Mouse (Mus musculus): ENCODE measurements at regions not wholly inside any gene's neighbourhood (a gene's known extent, or its start where the extent isn't known, plus 50 kb on each side); places are given as distances from the start of the nearest gene placed in this dataset.
"Not testable (repeated sequence)": the region's sequence is repeated elsewhere in the genome, so short reads cannot be mapped to it uniquely, and the experiment has no call there.

DNA sequence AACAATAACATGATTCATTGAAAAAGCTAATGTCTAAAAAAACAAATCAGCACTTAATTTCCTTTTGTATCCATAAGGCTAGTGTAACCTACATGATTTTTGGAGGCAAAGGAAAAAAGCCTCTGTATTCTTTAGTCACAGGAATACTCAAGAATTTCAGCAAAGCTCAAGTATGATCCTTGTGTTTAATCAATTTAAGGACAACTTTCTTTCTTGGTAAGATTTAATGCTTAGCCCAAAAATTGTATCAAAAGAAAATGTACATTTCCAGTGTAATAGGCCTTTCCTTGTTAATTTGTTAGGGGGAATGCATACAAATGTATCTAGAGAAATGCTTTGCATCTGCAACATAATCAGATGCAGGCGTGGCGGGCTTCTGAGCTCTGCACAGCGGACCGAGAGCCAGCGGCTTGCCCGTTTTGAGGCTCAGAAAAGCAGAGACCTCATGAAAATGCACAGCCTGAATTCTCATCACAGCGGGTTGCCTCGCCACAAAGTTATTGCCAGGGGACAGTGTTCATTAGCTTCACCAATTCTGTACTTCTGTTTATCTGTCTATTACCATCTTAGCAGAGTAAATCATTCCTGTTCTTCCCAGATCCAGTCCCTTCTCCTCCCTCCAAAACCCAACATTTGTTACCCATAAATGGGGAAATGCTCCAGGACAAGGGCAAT, 133.2 kb upstream of the Kiz start:
- Histone ChIP-seq H3K9me3 (ENCODE audit: low read length) (no peaks in the 10 kb centered on the region), H3K4me1 (replicated peaks; ENCODE audit: low read depth, low read length) (peaks cover 5% of the 10 kb centered on the region; the same call in 1 of the 2 replicates), H3K36me3 (ENCODE audit: insufficient read depth, low read length) (no peaks in the 10 kb centered on the region), H3K4me3 (replicated peaks; ENCODE audit: low read length) (no peak overlapping the region), H3K27me3 (ENCODE audit: insufficient read depth, low read length) (no peaks in the 10 kb centered on the region)
- TF ChIP-seq CTCF (conservative IDR thresholded peaks at IDR 0.05; ENCODE audit: low read length) (no peak), NANOG (IDR thresholded peaks at IDR 0.05; ENCODE audit: borderline replicate concordance, low read length) (no peak), POU5F1 (IDR thresholded peaks at IDR 0.05; ENCODE audit: borderline replicate concordance, low read length) (no peak)

DNA sequence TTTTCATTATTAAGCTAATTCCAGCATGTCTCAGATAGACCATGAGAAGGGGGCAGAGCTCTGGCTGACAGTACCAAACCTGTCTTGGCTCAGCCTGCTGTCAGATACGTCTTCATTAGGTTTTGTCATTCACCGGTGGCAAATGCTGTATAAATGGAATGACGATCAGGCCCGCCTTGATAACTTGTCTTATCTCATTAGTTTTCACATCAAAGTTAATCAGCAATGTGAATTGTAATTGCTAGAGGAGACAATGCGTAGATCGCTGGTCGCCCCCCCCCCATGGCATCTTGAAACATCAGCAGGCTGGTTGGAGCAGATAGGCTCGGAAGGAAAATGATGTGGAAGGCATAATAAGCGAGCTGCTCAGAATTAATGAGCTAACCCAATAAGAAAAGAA, 132.5 kb upstream of the Kiz start:
- Histone ChIP-seq H3K36me3 (ENCODE audit: insufficient read depth, low read length) (no peaks in the 10 kb centered on the region), H3K4me3 (replicated peaks; ENCODE audit: low read length) (no peak overlapping the region), H3K4me1 (replicated peaks; ENCODE audit: low read depth, low read length) (peaks cover 5% of the 10 kb centered on the region; the same call in 1 of the 2 replicates), H3K9me3 (ENCODE audit: low read length) (no peaks in the 10 kb centered on the region), H3K27me3 (ENCODE audit: insufficient read depth, low read length) (no peaks in the 10 kb centered on the region)
- no peak for TF ChIP-seq CTCF (conservative IDR thresholded peaks at IDR 0.05; ENCODE audit: low read length)
- TF ChIP-seq POU5F1 (IDR thresholded peaks at IDR 0.05; ENCODE audit: borderline replicate concordance, low read length), result no peak
- TF ChIP-seq NANOG (IDR thresholded peaks at IDR 0.05; ENCODE audit: borderline replicate concordance, low read length), result no peak

DNA sequence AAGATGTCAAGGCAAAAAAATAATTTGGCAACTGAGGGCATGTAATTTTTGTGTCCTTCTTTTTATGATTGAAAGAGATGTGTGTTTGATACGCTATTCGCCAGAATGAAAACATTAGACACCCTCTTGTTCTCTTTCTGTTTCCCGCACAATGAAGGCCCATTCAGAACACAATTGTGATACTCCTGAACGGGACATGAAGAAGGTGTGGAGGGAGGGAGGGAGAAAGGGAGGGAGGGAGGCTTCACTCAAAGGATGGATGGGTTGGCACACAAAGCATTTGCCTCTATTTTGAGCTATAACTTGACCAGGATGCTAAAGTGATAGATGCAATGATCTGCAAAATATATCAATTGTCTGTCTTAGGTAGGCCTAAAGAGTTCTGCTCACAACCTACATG, 132.0 kb upstream of the Kiz start:
- H3K9me3 ChIP-seq (ENCODE audit: low read length), result no peaks in the 10 kb centered on the region
- peaks cover 5% of the 10 kb centered on the region; the same call in 1 of the 2 replicates for H3K4me1 ChIP-seq (replicated peaks; ENCODE audit: low read depth, low read length)
- no peaks in the 10 kb centered on the region for H3K27me3 ChIP-seq (ENCODE audit: insufficient read depth, low read length)
- no peak overlapping the region for H3K4me3 ChIP-seq (replicated peaks; ENCODE audit: low read length)
- TF ChIP-seq NANOG (IDR thresholded peaks at IDR 0.05; ENCODE audit: borderline replicate concordance, low read length) (no peak), CTCF (conservative IDR thresholded peaks at IDR 0.05; ENCODE audit: low read length) (no peak), POU5F1 (IDR thresholded peaks at IDR 0.05; ENCODE audit: borderline replicate concordance, low read length) (no peak)
- no peaks in the 10 kb centered on the region for H3K36me3 ChIP-seq (ENCODE audit: insufficient read depth, low read length)

DNA sequence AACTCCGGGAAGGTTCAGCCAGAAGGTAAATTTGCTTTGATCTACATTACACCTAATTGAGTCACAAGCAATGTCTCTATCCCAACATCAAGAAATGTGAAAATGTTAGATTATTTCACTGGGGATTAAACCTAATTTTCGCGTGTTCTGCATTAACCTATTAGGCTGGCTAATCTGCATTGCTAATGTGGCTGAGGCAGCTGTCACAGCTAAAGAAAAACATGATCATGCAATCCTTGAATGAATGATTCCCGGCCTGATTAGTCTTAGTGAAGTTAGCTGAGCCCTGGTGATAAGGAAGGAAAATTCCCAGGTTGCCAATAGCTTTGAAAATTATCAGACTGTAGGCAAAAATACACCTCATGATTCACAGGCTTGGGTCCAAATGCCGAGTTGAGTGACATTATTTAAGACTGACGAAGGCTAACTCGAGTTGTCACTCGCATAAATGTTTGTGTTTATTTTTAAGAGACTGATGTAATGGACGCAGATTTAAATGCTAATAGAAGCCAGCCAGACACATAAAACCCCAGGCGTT, 131.5 kb upstream of the Kiz start:
- Histone ChIP-seq H3K4me1 (replicated peaks; ENCODE audit: low read depth, low read length) (peaks cover 5% of the 10 kb centered on the region; the same call in 1 of the 2 replicates), H3K36me3 (ENCODE audit: insufficient read depth, low read length) (no peaks in the 10 kb centered on the region), H3K4me3 (replicated peaks; ENCODE audit: low read length) (no peak overlapping the region), H3K9me3 (ENCODE audit: low read length) (no peaks in the 10 kb centered on the region), H3K27me3 (ENCODE audit: insufficient read depth, low read length) (no peaks in the 10 kb centered on the region)
- no peak for TF ChIP-seq CTCF (conservative IDR thresholded peaks at IDR 0.05; ENCODE audit: low read length)
- TF ChIP-seq POU5F1 (IDR thresholded peaks at IDR 0.05; ENCODE audit: borderline replicate concordance, low read length), result no peak
- TF ChIP-seq NANOG (IDR thresholded peaks at IDR 0.05; ENCODE audit: borderline replicate concordance, low read length), result no peak

DNA sequence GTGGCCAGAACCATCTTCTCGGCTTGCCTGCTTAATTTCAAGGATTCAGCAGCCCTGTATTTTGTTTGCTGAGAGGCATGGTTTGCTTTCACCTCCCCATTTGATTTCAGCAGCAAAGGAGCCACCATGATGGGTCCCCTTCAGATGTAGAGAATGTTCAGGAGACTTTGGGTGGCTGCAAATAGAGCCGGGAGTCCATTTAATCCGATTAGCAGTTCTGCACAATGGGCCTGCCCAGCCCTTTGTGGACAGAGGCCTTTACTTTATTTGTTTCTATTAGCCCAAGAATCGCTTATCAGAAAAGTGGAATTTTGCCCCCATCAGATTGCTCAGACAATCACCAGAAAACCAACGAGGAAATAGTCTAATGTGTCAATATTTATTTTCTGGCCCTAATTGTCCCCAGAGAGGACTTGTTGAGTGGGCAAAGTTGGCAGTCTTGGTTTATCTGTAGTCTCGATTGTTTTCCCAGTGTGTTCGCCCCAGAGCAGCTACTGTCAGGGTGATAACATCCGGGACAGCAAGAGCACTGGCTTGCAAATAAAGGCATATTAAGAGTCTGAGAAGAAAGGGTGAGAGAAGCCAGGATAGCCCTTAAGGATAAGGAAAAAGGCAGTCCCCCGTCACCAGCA, 130.6 kb upstream of the Kiz start:
- H3K4me1 ChIP-seq (replicated peaks; ENCODE audit: low read depth, low read length), result peaks cover 5% of the 10 kb centered on the region; the same call in 1 of the 2 replicates
- no peak overlapping the region for H3K4me3 ChIP-seq (replicated peaks; ENCODE audit: low read length)
- no peaks in the 10 kb centered on the region for H3K36me3 ChIP-seq (ENCODE audit: insufficient read depth, low read length)
- TF ChIP-seq POU5F1 (IDR thresholded peaks at IDR 0.05; ENCODE audit: borderline replicate concordance, low read length), result no peak
- TF ChIP-seq NANOG (IDR thresholded peaks at IDR 0.05; ENCODE audit: borderline replicate concordance, low read length), result no peak
- TF ChIP-seq CTCF (conservative IDR thresholded peaks at IDR 0.05; ENCODE audit: low read length), result no peak
- H3K27me3 ChIP-seq (ENCODE audit: insufficient read depth, low read length), result no peaks in the 10 kb centered on the region
- H3K9me3 ChIP-seq (ENCODE audit: low read length), result no peaks in the 10 kb centered on the region

DNA sequence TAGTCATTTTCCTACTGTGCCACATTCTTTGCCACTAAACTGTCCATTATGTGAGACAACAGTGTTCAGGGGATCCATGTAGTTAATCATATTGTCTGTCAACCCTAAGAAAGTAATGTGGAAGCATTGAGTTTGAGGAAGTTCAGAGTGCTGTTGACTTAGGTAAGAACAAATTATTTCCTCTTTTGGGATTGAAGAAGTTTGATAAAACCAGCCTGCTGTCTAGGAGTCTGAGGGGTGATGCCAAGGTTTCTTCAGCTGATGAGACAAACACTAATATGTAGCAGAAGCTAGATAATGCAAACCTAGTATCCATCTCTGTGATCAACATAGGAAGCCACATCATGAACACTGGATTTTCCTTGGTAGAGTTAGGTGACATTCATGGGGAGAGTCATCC, 127.0 kb upstream of the Kiz start:
- TF ChIP-seq NANOG (IDR thresholded peaks at IDR 0.05; ENCODE audit: borderline replicate concordance, low read length) (no peak), CTCF (conservative IDR thresholded peaks at IDR 0.05; ENCODE audit: low read length) (no peak), POU5F1 (IDR thresholded peaks at IDR 0.05; ENCODE audit: borderline replicate concordance, low read length) (no peak)
- Histone ChIP-seq H3K4me1 (replicated peaks; ENCODE audit: low read depth, low read length) (no peaks in the 10 kb centered on the region), H3K27me3 (ENCODE audit: insufficient read depth, low read length) (no peaks in the 10 kb centered on the region)

DNA sequence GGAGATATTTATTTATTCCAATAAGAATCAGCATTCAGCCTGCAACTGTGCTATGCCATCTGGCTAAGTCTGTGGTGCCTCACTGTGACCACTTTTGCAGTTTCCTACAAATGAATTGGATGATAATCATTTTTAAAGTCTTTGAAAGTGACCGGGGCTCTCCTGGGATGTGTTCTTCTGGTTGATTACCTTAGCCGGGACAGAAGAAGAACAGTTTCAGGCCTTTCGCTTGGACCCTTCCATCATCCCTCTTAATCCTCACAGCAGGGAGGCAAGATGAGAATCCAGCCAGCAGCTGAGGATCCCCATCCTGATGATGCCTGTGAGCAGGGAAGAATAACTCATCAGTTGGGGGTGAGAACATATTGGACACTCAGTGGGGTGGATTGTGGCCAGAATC, 124.6 kb upstream of the Kiz start:
- TF ChIP-seq CTCF (conservative IDR thresholded peaks at IDR 0.05; ENCODE audit: low read length) (no peak), NANOG (IDR thresholded peaks at IDR 0.05; ENCODE audit: borderline replicate concordance, low read length) (no peak), POU5F1 (IDR thresholded peaks at IDR 0.05; ENCODE audit: borderline replicate concordance, low read length) (no peak)
- Histone ChIP-seq H3K4me1 (replicated peaks; ENCODE audit: low read depth, low read length) (no peaks in the 10 kb centered on the region), H3K4me3 (replicated peaks; ENCODE audit: low read length) (no peak overlapping the region), H3K9me3 (ENCODE audit: low read length) (no peaks in the 10 kb centered on the region), H3K36me3 (ENCODE audit: insufficient read depth, low read length) (no peaks in the 10 kb centered on the region), H3K27me3 (ENCODE audit: insufficient read depth, low read length) (no peaks in the 10 kb centered on the region)

More for the DNA sequence above, 127.0 kb upstream of the Kiz start:
- no peaks in the 10 kb centered on the region for H3K9me3 ChIP-seq (ENCODE audit: low read length)
- no peak overlapping the region for H3K4me3 ChIP-seq (replicated peaks; ENCODE audit: low read length)
- no peaks in the 10 kb centered on the region for H3K36me3 ChIP-seq (ENCODE audit: insufficient read depth, low read length)

DNA sequence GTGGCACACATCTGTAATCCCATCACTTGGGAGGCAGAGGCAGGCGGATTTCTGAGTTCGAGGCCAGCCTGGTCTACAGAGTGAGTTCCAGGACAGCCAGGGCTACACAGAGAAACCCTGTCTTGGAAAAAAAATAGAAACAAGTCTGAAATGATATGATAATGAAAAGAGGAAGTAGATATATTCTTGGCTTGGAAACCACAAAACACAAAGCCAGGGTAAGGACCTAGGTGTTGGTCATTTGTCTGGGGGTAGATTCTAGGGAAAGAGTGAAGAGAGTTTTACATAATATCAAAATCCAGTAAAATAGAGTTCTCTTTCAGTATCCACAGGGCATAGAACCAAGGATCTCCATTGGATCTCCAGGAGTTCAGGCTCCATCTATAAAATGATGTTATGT, 122.8 kb upstream of the Kiz start:
- H3K27me3 ChIP-seq (ENCODE audit: insufficient read depth, low read length); H3K4me3 ChIP-seq (replicated peaks; ENCODE audit: low read length); H3K9me3 ChIP-seq (ENCODE audit: low read length); H3K4me1 ChIP-seq (replicated peaks; ENCODE audit: low read depth, low read length); H3K36me3 ChIP-seq (ENCODE audit: insufficient read depth, low read length): not testable (repeated sequence)

Data from E14TG2a.4 (cell line).